Mouse (Mus musculus) thymus, postnatal 10 days (tissue): ENCODE data around the gene Ttc27.

Experiments used
- DNase-seq, 2 experiments: peaks; one replicate each; pipeline ENCODE4 v3.0.0; 2021; ENCODE audit warnings: low spot score in 2 of 2

Ttc27 gene

GRCm38 (mm10) chr17:74753628-74754104 lies 36.1 kb downstream of the Ttc27 start:
- DNase-seq, result no peak

GRCm38 (mm10) chr17:74754369-74755118 lies 37.0 kb downstream of the Ttc27 start:
- no peak for DNase-seq

- DNase-seq, result no peak
Observed at GRCm38 (mm10) chr17:74769390-74769811, 51.9 kb downstream of the Ttc27 start.

- no peak for DNase-seq
Observed at GRCm38 (mm10) chr17:74772364-74772763, 54.8 kb downstream of the Ttc27 start.

GRCm38 (mm10) chr17:74773556-74773955 lies 56.0 kb downstream of the Ttc27 start:
- no peak for DNase-seq

DNA sequence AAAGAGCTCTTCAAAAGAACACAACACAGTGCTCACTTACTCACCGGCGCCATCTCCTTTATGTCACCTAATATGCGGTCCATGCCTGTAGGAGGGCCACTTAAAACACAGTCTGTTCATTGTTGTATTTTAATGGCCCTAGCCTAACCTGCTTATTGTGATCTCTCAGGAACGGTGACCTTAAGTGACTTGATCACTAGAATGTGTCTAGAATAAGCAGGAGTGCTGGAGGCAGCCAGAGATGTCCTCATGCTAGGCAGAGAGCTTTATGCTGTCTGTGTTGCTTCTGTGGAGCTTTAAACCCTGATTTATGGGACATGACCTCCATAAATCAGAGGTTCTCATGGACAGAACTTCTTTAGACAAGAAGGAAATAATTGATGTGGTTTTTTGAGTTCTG lies 62.6 kb downstream of the Ttc27 start:
- DNase-seq, result no peak

DNA sequence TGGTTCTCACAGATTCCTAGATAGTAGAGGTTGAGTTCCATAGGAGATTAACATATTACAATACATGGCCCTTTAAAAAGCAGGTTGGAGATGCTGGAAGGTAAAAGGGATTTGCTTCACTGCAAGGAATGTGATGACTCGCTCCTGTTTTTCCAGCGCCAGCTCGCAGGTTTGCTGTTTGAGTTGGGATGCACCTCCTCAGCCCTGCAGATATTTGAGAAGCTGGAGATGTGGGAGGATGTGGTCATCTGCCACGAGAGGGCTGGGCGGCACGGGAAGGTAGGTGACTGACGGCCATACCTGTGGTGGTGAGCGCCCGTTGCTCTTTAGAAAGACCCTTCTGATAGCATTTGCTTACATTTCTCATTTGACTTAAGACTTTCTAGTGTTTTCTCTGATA lies 63.1 kb downstream of the Ttc27 start:
- DNase-seq, result no peak

GRCm38 (mm10) chr17:74781911-74782310 lies 64.4 kb downstream of the Ttc27 start:
- no peak for DNase-seq

DNA sequence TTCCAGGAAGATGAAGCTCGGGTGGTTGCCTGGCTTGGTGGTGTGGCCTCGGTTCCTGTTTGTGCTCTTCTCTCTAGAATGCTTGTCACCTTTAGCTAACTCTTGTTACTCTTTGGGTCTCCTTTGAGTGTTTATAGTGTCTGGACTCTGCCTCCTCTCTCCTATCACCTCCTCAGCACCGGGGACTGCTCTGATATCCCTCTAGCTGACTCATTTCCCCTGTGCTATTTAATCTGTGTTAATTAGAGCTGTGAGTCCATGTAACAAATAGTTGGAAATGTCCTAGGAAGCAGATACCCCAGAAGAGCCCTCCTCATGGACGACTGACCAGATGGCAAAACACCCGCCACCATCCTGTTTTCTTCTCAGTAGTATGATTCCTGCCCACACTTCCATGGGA lies 68.1 kb downstream of the Ttc27 start:
- DNase-seq, result no peak

DNA sequence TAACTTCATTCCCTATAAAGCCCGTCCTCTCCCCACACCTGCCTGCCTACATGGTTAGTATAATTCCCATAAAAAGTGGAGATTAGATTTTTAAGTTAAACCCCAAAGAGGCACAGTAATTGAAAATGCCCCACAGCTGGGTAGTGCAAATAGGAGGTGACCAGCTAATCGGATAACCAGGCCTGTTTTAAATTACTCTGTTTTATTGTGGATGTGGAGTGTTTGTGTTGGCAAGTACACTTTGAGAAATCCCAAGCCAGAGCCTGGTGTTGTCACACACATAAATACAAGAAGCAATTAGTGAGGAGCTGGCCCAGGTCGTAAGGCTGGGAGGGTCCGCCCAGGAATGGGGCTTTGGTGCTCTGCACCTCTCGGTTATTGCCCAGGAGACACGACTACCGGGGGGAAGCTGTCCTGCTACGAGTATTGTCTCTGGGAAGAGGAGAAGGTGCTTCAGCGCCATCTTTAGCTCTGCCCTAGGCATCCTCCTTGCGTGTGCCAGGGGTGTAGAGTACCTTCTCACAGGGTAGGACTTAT lies 68.7 kb downstream of the Ttc27 start:
- DNase-seq, result no peak

DNA sequence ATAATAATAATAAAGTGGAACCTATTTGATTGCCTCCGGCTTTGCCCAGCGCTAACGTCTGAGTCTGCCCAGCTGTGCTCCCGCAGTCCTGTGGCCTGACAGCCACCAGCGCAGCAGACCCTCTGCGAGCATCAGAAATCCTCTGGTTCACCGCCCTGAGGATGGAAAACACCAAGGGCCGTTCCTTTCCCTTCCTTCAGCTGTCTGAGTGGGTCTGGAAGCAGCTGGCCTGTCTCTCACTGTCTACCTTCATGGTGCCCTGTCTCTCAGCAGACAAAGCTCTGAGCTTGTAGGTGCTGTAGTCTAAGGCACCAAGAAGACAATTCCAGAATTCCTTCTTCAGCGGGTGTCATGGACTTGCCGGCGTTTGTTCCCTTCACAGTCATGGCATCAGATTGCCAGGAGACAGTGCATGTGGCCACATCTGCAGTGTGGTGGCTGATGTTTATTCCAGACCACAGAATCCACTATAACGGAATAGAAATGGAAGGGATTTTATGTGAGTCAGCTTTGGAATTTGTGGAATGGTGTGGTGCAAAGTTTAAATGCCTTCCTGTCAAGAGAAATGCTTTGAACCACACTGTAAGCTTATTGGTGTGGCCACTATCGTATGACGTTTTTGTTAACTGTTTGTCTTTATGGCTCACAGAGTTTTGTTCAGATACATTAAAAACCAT lies 78.6 kb downstream of the Ttc27 start:
- DNase-seq, result no peak

DNA sequence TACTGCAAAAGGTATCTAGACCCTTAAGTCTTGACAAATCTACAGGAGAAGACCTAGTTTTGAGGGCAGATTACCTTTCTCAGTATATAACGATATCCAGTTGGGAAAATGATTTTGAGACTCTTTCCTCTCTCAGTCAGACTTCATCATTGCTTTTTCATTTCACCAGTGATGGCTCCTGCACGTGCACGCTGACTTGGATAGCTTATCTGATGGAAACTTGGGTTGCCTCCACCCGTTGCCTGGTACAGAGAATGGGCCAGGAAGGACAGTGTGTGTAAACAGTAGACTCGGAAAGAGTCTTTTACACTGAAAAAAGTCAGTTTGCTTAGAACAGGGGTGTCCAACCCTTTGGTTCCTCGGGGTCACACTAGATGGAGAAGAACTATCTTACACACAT lies 82.3 kb downstream of the Ttc27 start:
- DNase-seq, result no peak

GRCm38 (mm10) chr17:74802765-74803164 lies 85.2 kb downstream of the Ttc27 start:
- DNase-seq, result no peak

DNA sequence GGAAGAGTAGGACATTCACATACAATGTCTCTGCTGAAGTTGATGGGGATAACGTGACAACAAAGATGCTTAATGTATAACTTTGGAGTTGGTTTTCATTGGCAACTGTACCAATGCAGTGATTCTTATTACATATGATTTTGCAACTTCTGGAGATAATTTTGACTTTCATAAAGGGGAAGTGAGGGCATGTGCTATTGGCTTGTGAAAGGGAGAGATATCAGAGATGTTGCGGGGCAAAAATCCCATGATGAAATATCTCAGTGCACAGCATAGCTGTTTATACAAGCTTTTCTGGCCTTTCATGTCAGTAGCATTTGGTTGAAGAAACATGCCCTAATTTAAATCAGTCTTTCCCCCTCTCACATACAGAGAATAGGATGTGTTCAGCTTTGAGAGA lies 86.3 kb downstream of the Ttc27 start:
- no peak for DNase-seq

DNA sequence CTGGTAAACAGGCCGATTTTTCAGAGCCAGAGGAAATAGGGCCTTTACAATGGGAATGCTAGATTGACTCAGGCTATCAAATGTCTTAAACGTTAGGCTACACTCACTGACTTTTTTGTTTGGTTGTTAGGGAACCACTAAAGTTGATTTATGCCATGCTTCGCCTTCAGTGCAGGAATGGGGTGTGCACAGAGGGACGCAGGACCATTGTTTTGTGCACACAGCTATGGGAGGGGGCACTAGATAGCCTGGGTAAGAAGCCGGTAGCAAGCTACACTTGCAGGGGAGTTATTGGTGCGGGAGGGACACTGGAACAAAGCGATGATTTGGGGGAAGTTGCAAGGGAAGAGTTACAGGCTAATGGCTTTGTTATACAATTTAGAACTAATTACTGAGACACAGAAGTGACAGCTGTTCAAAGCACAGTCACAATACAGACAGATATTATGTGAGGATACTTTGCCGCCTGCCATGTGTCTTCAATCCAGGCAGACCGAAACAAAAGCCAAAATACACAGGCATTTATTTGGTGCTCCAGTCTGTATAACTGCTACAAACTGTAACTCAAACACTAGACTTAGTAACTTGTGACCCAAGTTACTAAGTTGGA lies 86.9 kb downstream of the Ttc27 start:
- no peak for DNase-seq

- no peak for DNase-seq
Observed at GRCm38 (mm10) chr17:74807509-74808248, 90.1 kb downstream of the Ttc27 start.

GRCm38 (mm10) chr17:74808330-74808729 lies 90.8 kb downstream of the Ttc27 start:
- no peak for DNase-seq

DNA sequence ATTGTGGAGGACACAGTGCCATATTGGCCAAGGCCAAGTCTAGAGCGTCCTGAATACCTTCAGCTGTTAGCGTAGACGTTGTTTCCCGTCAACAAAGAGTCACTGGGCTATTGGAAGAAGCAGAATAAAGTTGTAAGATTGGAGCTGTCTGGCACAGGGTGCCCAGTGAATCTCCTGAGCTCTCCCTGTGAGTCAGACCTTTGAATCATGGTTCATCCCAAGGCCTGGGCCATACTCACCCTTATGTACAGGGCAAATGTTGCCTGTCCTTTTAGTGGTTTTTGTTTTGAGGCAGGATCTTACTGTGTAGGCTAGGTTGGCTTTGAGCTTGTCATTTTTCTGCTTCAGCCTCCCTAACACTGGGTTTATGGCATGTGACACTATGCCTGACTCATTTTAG lies 91.4 kb downstream of the Ttc27 start:
- DNase-seq, result no peak

DNA sequence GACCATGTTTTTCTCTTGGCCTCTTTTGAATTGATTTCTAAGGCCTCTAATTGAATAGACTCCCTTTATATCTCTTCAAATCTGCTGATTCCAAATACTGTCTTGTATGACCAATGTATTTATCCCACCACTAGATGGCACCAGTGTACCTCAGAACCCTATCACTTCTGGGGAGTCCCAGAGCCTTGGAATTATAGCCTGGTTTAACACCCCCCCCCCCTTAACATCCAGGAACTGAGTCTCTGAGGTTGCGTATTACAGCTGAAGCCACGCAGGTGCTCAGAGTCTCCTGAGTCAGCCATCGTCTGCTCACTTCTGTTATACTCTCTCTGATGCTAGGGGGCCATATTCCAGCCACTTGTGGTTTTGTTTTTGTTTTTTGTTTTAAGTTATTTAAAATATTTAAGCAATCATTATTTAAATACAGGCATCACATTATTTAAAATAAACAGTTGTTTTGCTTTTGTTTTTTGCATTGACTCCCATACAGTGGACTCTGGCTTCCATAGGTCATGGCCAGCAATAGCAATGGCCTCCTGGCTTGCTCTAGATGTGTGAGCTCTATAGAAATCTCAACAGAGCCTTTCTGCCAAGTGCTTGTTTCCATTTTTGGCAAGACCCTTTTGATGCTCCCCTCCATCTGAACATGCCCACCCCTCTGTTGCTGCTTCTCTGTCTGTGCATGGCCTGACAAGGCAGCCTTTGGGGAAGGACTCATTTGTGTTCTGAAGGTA lies 93.5 kb downstream of the Ttc27 start:
- peak in 1 of 2 experiments; percentile 31 for DNase-seq

GRCm38 (mm10) chr17:74819711-74820110 lies 102.2 kb downstream of the Ttc27 start:
- DNase-seq, result no peak

GRCm38 (mm10) chr17:74830851-74831250 lies 113.3 kb downstream of the Ttc27 start:
- no peak for DNase-seq
